Mouse (Mus musculus) brain, embryonic 14.5 days (tissue): ENCODE measurements around the gene Nubpl.

Source experiments
- CTCF ChIP-seq: fragments of 200-500 bp; IDR thresholded peaks from 2 replicates; pipeline ENCODE4 v1.5.1; 2012; ENCODE audit warnings: inconsistent platforms, mild to moderate bottlenecking, moderate library complexity, borderline replicate concordance; ENCODE audit not compliant: insufficient read depth, insufficient read length; ENCODE audit errors: extremely low read depth
- POLR2A ChIP-seq: fragments of 200-500 bp; IDR thresholded peaks from 2 replicates; pipeline ENCODE4 v1.6.1; 2012; ENCODE audit warnings: mild to moderate bottlenecking, inconsistent platforms, borderline replicate concordance; ENCODE audit not compliant: poor library complexity, insufficient read depth, insufficient read length, severe bottlenecking; ENCODE audit errors: extremely low read depth

DNA sequence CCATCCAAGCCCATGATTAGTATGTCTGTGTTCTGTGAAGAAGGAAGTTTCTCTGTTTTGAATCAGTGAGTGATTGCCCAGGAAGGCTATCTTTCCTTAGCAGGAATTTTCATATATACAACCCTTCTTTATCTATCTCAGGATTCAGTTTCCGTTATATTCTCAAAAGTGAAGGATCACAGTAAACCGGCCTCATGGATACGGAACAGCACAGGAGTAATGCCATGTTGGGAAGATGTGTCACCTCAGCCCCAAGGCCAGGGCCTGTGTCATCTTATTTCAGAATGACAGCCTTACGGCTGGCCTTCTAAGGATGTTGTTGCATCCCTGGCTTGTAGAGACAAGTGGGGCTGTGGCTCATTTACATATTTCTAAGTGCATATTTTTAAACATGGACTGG, 231.0 kb downstream of the Nubpl start:
- TF ChIP-seq POLR2A (no peak), CTCF (no peak)
